Mouse (Mus musculus): Measurements from ENCODE around the gene Slc27a2. TPM values are rescaled to one million over a fixed set of nuclear protein-coding genes. Genes with fewer than 3 reads are reported as not detected.
A peak's percentile ranks its signal among the peaks of the same experiment; 100 is the strongest.
"Not testable (repeated sequence)": the region's sequence is repeated elsewhere in the genome, so short reads cannot be mapped to it uniquely, and the experiment has no call there.

Slc27a2 gene
- 1 to 10 TPM; 7.4 to 8.3 TPM for total RNA-seq (2021)
- long read RNA-seq, experiment 1, transcript Slc27a2-201 (10 exons, 2,918 nt), result major isoform, 6 of 7 reads
- long read RNA-seq, experiment 1, partial matches to known transcripts, result 0 of 7 reads
- long read RNA-seq, experiment 1, other reads (novel, unspliced or antisense), result 1 of 7 reads
- long read RNA-seq, experiment 2, partial matches to known transcripts, result 1 of 3 reads
- long read RNA-seq, experiment 2, other reads (novel, unspliced or antisense), result 0 of 3 reads

DNA sequence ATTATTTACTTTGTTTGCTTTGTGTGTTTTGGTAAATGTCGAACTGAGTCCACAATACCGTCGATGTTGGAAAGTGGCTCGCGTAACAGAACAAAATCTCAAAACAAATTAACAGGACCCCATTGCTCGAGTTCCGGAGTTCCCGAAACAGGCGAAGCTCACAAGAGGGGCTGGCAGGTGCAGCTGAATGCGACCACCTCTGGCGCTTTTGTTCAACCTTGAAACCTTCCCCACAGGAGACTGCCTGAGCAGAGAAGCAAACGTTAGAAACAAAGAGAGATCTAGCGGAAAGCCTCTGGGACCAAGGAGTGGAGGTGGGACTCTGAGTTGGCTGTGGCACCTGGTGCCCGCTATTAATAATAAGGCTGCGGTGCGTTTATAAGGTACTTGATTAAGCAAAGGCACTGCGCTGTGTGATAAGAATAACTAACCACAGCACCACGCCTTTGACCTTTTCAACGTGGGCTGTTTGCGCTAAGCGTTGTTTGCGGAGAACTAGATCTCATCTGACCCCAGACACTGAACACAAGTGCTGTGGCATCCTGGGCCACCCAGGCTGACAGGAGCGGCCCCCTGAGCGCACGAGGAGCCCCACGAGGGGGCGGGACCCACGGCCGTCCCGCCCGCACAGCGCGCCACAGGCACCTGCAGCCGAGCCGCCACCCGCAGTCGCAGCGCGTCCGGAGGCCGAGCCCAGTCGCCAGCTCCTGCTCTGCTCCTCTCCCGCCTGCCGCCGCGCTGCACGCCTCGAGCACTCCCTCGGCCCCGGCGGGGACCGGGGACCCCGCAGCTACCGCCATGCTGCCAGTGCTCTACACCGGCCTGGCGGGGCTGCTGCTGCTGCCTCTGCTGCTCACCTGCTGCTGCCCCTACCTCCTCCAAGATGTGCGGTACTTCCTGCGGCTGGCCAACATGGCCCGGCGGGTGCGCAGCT, at the start of gene Slc27a2:
Gene Slc27a2 (plus strand): TSS at position 51 of the 934 bp plus-strand sequence.
- intact Hi-C loops (cut with DNase I), result no loop called here
- peak; percentile 39 to 45 for DNase-seq (ENCODE audit: extremely low spot score in 1 of 2, low spot score in 2 of 2)
- H3K4me3 ChIP-seq, result peak within 1 kb of the TSS; percentile 60
- TF ChIP-seq CTCF (IDR thresholded peaks at IDR 0.05), result no peak
- H3K27ac ChIP-seq, result no peak within 1 kb of the TSS

DNA sequence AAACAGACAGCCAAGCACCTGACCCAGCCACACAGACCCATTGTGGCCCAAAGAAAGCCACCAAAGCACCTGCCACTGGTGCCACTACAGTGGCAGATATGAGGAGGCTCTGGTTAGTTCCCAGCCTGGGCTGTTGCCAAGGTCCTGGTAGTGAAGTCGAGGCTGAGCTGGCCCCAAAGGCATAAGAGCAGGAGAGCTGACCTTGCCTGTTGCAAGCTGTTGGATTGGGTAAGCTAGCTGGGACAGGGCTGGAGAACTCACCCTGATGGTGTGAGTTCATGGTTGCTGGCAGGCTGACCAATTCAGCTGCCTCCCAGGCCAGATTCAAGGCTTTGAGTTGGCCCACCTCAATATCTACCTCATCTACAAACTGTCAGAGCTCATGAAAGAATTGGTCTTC, 47.1 kb upstream of the Slc27a2 start:
- Histone ChIP-seq H3K27ac (no peak overlapping the region), H3K4me3 (no peak overlapping the region)
- no peak for DNase-seq (ENCODE audit: extremely low spot score in 1 of 2, low spot score in 2 of 2)
- TF ChIP-seq CTCF (IDR thresholded peaks at IDR 0.05), result no peak
- intact Hi-C loops (cut with DNase I), result no loop called here

DNA sequence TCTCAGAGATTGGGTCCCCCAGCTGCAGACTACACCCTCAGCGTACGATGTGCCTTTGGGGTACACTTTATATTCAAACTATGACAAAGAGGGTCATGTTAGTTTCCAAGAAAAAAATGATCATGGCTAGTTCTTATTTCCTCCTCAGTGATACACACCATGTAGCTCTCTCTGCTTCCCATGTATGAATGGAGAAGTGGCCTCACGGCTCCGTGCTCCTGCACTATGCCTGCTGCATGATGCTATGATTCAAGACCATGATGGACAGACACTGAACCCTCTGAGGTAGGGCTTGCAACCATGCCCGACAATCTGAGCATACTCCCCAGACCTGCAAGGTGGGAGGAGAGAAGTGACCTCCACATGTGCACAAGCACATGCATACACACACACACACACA, 44.7 kb upstream of the Slc27a2 start:
- Histone ChIP-seq H3K4me3 (no peak overlapping the region), H3K27ac (no peak overlapping the region)
- DNase-seq (ENCODE audit: extremely low spot score in 1 of 2, low spot score in 2 of 2), result no peak
- intact Hi-C loops (cut with DNase I), result no loop called here
- no peak for TF ChIP-seq CTCF (IDR thresholded peaks at IDR 0.05)

DNA sequence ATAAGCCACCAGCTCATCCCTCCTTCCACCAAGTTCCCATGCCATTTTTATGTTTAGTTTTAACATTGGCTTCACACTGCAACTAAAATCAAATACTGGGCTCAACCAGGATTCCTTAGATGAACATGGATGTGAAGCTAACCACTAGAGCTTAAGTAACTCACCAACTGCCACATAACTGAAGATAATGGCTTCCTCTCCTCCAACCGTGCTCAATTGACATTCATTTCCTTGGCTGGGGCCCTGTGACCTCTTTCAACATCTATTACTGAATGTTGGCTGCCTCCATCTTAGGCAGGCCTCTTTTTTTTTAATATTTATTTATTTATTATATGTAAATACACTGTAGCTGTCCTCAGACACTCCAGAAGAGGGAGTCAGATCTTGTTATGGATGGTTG, 44.0 kb upstream of the Slc27a2 start:
- H3K27ac ChIP-seq, result no peak overlapping the region
- intact Hi-C loops (cut with DNase I), result no loop called here
- no peak overlapping the region for H3K4me3 ChIP-seq
- no peak for TF ChIP-seq CTCF (IDR thresholded peaks at IDR 0.05)
- no peak for DNase-seq (ENCODE audit: extremely low spot score in 1 of 2, low spot score in 2 of 2)

DNA sequence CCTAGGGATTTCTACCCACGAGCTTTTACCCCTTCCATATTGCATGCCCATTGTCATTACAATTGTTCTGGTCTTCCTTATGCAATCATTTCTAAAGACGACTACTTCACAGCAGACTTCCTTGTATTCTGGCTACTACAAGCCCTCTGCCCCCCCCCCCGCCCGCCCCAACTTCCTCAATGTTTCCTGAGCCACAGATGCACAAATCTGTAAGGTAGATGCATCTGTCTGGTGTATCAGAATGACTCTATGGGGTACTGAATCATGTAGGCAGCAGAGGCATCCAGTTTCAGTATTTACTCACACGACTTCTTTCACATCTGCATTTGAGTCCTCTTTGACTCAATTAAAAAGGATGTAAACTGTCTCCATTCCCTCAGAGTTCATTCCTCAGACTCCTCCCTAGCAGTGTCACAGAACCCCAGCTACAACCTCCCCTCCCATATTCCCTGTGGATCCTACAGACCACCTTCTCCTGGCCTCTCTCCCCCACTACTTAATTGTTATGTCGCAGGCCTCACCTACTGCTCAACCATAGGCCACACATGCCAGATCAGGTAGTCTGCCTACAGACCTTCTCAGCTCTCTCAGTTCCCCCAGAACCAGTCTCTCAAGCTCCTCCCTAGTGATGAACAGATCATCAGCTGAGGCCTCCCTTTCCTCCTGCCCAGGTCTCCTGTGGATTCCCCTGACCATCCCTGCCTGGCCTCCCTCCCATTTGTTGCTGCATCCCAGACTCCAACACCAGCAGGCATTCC, 37.0 kb upstream of the Slc27a2 start:
- Histone ChIP-seq H3K27ac (no peak overlapping the region), H3K4me3 (no peak overlapping the region)
- intact Hi-C loops (cut with DNase I), result no loop called here
- no peak for DNase-seq (ENCODE audit: extremely low spot score in 1 of 2, low spot score in 2 of 2)
- no peak for TF ChIP-seq CTCF (IDR thresholded peaks at IDR 0.05)

DNA sequence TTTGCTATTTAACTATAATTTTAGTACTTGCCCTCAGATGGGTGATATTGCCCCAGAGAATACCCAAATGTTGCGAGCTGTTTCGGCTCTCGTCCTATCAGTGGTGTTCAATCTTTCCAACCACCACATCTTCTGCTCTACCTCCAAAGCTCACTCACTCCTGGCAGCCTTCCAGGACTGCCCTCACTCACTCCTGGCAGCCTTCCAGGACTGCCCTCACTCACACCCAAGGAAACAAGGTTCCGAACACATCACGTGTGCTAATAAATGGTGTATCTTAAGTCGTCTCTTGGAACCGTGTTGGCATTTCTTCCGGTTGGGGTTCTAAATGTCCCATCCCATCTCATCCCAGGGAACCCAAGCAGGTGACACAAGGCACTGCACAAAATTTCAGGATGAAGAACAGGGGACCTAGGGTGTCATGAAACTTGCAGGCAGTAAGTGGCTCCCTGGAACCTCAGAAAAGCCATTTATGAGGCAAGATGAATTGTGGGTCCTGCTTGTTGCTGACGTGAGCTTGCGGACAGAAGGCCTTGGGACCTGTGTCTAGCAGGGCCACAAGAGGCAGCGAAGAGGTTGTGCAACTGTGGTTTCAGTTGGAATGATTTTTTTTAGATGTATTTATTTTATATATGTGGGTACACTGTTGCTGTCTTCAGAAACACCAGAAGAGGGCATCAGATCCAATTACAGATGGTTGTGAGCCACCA, 32.2 kb upstream of the Slc27a2 start:
- intact Hi-C loops (cut with DNase I), result loop anchor here (2.0 to 5.0 kb wide), 3 partner anchors 513 to 859 kb away; no protein-coding TSS in a partner anchor
- H3K4me3 ChIP-seq, result no peak overlapping the region
- DNase-seq (ENCODE audit: extremely low spot score in 1 of 2, low spot score in 2 of 2), result no peak
- no peak overlapping the region for H3K27ac ChIP-seq
- no peak; the same call in 1 of the 2 replicates for TF ChIP-seq CTCF (IDR thresholded peaks at IDR 0.05)

DNA sequence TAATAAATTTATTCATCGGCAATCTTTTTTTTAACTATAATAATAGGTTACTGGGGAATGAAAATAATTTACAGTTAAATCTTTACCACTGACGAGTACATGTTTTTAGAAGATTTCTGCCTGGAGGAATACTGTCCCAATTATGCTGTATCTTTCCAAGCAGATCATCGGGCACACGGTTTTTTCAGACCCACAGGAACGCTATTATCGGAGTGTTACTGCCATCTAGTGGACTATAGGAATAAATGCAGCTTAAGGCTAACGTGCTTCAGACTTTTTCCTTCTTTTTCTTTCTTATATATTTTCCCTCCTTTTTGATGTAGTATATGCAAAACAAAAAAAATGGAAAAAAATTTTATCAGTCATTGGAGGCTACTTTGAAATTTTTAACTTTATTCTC, 31.4 kb upstream of the Slc27a2 start:
- no peak for DNase-seq (ENCODE audit: extremely low spot score in 1 of 2, low spot score in 2 of 2)
- Histone ChIP-seq H3K4me3 (no peak overlapping the region), H3K27ac (no peak overlapping the region)
- intact Hi-C loops (cut with DNase I), result loop anchor here (2.0 to 5.0 kb wide), 3 partner anchors 514 to 860 kb away; no protein-coding TSS in a partner anchor
- peak; percentile 84 for TF ChIP-seq CTCF (IDR thresholded peaks at IDR 0.05)

DNA sequence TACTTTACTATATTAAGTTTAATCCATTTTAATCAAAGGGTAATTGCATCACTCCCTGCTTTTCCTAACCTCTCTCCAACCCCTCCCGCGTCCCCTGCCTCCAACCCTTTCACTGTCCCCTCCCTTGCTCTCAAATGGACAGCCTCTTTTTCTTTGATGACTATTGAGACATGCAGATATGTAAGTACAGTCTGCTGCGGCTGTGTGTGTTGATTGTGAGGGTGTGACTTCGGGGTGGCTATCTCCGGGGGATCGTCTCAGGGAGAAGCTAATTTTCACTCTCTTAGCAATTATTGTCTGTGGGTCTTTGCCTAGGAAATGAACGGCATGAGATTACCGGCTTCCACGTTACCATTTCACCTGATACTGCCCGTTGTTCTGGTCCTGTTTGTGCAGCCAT, 30.7 kb upstream of the Slc27a2 start:
- Histone ChIP-seq H3K4me3 (no peak overlapping the region), H3K27ac (no peak overlapping the region)
- no peak for DNase-seq (ENCODE audit: extremely low spot score in 1 of 2, low spot score in 2 of 2)
- intact Hi-C loops (cut with DNase I), result loop anchor here (2.0 to 5.0 kb wide), 3 partner anchors 514 to 861 kb away; no protein-coding TSS in a partner anchor
- TF ChIP-seq CTCF (IDR thresholded peaks at IDR 0.05), result no peak

DNA sequence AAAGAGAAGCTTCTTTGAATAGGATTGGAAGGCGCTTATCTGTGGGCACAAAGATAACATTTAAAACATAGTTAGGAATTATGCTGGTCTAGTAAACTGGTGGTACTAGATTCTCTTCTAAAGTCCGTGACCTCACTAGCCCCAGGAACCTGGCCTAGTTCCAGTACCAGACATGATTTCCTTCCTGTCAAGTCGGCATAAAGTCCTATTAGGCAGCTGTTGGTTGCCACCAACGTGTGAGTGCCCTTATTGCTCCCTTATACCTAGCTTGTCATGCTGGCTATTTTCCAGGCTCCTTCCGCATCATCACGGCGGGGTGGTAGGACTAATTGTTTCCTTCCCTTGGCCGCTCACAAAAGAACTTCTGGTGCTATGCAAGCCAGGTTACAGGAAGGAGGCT, 30.2 kb upstream of the Slc27a2 start:
- no peak overlapping the region for H3K4me3 ChIP-seq
- DNase-seq (ENCODE audit: extremely low spot score in 1 of 2, low spot score in 2 of 2), result no peak
- TF ChIP-seq CTCF (IDR thresholded peaks at IDR 0.05), result no peak
- intact Hi-C loops (cut with DNase I), result loop anchor here (5.0 kb wide), 2 partner anchors 515 to 630 kb away; no protein-coding TSS in a partner anchor
- H3K27ac ChIP-seq, result no peak overlapping the region

DNA sequence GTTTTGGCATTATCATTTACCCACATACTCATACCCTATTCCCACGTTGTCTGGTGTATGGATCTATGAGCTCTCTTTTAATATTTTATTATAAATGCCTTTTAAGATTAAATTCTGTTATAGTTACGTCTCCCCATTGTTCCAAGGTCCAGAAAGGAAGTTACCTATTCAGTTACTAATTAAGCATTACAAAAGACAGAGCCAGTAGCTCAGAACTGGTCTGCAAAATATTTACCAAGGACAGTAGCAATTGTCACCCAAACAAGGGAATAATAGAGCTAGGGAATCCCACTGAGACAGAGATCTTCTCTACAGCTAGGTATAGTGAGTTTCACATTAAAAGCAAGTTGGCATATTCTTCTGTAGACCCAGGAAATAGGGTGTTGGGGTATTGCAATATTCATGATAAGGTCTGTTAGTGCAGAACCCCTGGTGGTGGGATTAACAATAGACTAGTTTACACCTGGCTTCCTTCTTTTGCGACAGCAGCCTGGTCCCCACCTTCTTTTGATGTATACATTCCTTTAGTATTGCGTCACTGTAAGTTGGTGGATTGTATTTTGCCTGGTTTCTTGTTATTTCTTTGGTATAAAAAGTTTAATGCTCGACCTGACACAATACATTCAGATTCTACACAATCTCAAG, 29.0 kb upstream of the Slc27a2 start:
- not testable (repeated sequence) for H3K4me3 ChIP-seq; DNase-seq (ENCODE audit: extremely low spot score in 1 of 2, low spot score in 2 of 2); H3K27ac ChIP-seq
- intact Hi-C loops (cut with DNase I), result loop anchor here (5.0 kb wide), 2 partner anchors 516 to 631 kb away; no protein-coding TSS in a partner anchor

Measured in left cerebral cortex, adult 2 months (tissue).